Comparison of ENCODE assay signal across 32 mouse cellular contexts in the genomic region with DNA sequence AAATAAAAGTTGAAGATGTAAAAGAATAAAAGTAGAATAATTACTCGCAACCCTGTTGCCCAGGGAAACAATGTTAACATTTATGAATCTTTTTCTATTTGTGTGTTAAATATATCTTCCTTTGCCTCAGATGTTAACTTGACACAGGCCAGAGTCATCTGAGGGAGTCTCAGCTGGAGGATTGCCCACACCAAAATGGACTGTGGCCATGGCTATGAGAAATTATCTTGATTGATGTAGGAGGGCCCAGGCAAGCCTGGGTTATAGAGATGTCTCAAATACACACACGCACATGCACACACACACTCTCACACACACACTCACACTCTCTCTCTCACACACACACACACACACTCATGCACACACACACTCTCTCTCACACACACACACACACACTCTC.
DNase-seq lines count a peak whose midpoint lies in the region; ATAC-seq and TF ChIP-seq lines count a peak whose summit lies in the region.
"Had no signal": no experiment of that assay in that cellular context is flagged by ENCODE, and none has a peak within 500 bp of the region (broad histone marks: within the 10 kb centered on the region; RNA-seq: fewer than 3 reads in every experiment).

No protein-coding gene starts in this region.

- no peak for TF ChIP-seq CTCF in kidney, adult 2 months (conservative IDR thresholded peaks at IDR 0.05; ENCODE audit: insufficient read depth, insufficient read length, low read depth, low read length)
- no peak for TF ChIP-seq CTCF in gastrocnemius, adult 2 months (IDR thresholded peaks at IDR 0.05)

- no peaks in the 10 kb centered on the region for H3K9me3 ChIP-seq in intestine, embryonic 15.5 days
- H3K9me3 ChIP-seq: embryonic facial prominence, embryonic 10.5 days; embryonic facial prominence, embryonic 15.5 days; heart, embryonic 10.5 days; heart, embryonic 15.5 days; limb, embryonic 10.5 days; limb, embryonic 15.5 days; liver, embryonic 13.5 days; megakaryocyte, embryonic 14.5 days; midbrain, embryonic 12.5 days; neural tube, embryonic 13.5 days had no signal

- H3K36me3 ChIP-seq in kidney, adult 2 months (ENCODE audit: control insufficient read depth, insufficient read depth, low read length): no peaks in the 10 kb centered on the region
- no peaks in the 10 kb centered on the region for H3K36me3 ChIP-seq in intestine, embryonic 15.5 days
- H3K36me3 ChIP-seq: embryonic facial prominence, embryonic 10.5 days; embryonic facial prominence, embryonic 15.5 days; heart, embryonic 10.5 days; heart, embryonic 15.5 days; limb, embryonic 10.5 days; limb, embryonic 15.5 days; liver, embryonic 13.5 days; midbrain, embryonic 12.5 days; neural tube, embryonic 13.5 days had no signal

- H3K4me2 ChIP-seq in intestine, embryonic 15.5 days (replicated peaks): no peak overlapping the region
- H3K4me2 ChIP-seq: embryonic facial prominence, embryonic 15.5 days; heart, embryonic 15.5 days; limb, embryonic 15.5 days; liver, embryonic 13.5 days; midbrain, embryonic 12.5 days; neural tube, embryonic 13.5 days had no signal

- ATAC-seq in intestine, embryonic 15.5 days: peak; percentile 29; the same call in 1 of the 2 replicates
- ATAC-seq: forebrain, embryonic 14.5 days; hindbrain, embryonic 16.5 days; lung, postnatal 0 days; Patski had no signal

- intact Hi-C loops in gastrocnemius, adult 2 months (cut with DNase I): no loop called here

- no peak overlapping the region for H3K9ac ChIP-seq in intestine, embryonic 15.5 days
- H3K9ac ChIP-seq: embryonic facial prominence, embryonic 15.5 days; heart, embryonic 15.5 days; limb, embryonic 15.5 days; liver, embryonic 13.5 days; midbrain, embryonic 12.5 days; neural tube, embryonic 13.5 days had no signal

- DNase-seq in kidney, postnatal 4 days: peak; percentile 48 to 58
- no peak for DNase-seq in kidney, adult 2 months
- DNase-seq in adrenal gland, postnatal 10 days: peak; percentile 60
- no peak for DNase-seq in gastrocnemius, adult 2 months
- DNase-seq in urinary bladder, adult 18-20 months (ENCODE audit: low spot score in 2 of 2): no peak
- DNase-seq: B cell, adult 2 months; cerebellum, adult 8-10 months; cerebellum, postnatal 25 days; gastrocnemius, postnatal 25 days; heart, adult 11 months; kidney, adult 18-20 months; layer of hippocampus, adult 9-11 months; liver, embryonic 13.5 days; lung, adult 18-20 months; lung, postnatal 4 days; thymus, adult 2 months; thymus, postnatal 4 days had no signal

- no peaks in the 10 kb centered on the region for H3K4me1 ChIP-seq in kidney, adult 2 months (ENCODE audit: control insufficient read depth, insufficient read depth, low read length)
- no peaks in the 10 kb centered on the region for H3K4me1 ChIP-seq in intestine, embryonic 15.5 days (replicated peaks)
- H3K4me1 ChIP-seq: embryonic facial prominence, embryonic 15.5 days; midbrain, embryonic 12.5 days; neural tube, embryonic 13.5 days had no signal

- 81% methylated on average over 2 of the region's 2 CpGs for WGBS in kidney, adult 2 months
- 62% methylated on average over 2 of the region's 2 CpGs for WGBS in intestine, embryonic 15.5 days

- TF ChIP-seq POLR2A in kidney, adult 2 months (IDR thresholded peaks at IDR 0.05; ENCODE audit: low read depth, low read length): no peak

- H3K4me3 ChIP-seq in kidney, adult 2 months (ENCODE audit: insufficient read depth, low read depth, low read length): no peak overlapping the region
- no peak overlapping the region for H3K4me3 ChIP-seq in intestine, embryonic 15.5 days (replicated peaks)
- no peak overlapping the region for H3K4me3 ChIP-seq in gastrocnemius, adult 2 months
- H3K4me3 ChIP-seq: embryonic facial prominence, embryonic 10.5 days; embryonic facial prominence, embryonic 15.5 days; heart, embryonic 10.5 days; heart, embryonic 15.5 days; limb, embryonic 10.5 days; limb, embryonic 15.5 days; liver, embryonic 13.5 days; megakaryocyte, embryonic 14.5 days; midbrain, embryonic 12.5 days; neural tube, embryonic 13.5 days had no signal

- H3K27ac ChIP-seq in kidney, adult 2 months (ENCODE audit: insufficient read depth, low read depth, low read length): no peak overlapping the region
- peak overlapping the region; percentile 5; the same call in 1 of the 2 replicates for H3K27ac ChIP-seq in intestine, embryonic 15.5 days
- no peak overlapping the region for H3K27ac ChIP-seq in gastrocnemius, adult 2 months
- H3K27ac ChIP-seq: embryonic facial prominence, embryonic 10.5 days; embryonic facial prominence, embryonic 15.5 days; heart, embryonic 10.5 days; heart, embryonic 15.5 days; limb, embryonic 10.5 days; limb, embryonic 15.5 days; liver, embryonic 13.5 days; midbrain, embryonic 12.5 days; neural tube, embryonic 13.5 days had no signal

- no peaks in the 10 kb centered on the region for H3K27me3 ChIP-seq in kidney, adult 2 months (replicated peaks; ENCODE audit: control insufficient read depth, insufficient read depth, low read length)
- H3K27me3 ChIP-seq in intestine, embryonic 15.5 days (replicated peaks): no peaks in the 10 kb centered on the region
- H3K27me3 ChIP-seq: CH12.LX; embryonic facial prominence, embryonic 15.5 days; heart, embryonic 15.5 days; limb, embryonic 15.5 days; liver, embryonic 13.5 days; megakaryocyte, embryonic 14.5 days; midbrain, embryonic 12.5 days; neural tube, embryonic 13.5 days; Patski had no signal

Comparison
In these comparisons a context has a peak if more than half of its experiments do, and no peak if none do; other contexts are left out.
1. DNase-seq: peak in kidney, postnatal 4 days (2 of 2) and adrenal gland, postnatal 10 days (single experiment); none in kidney, adult 2 months (single experiment), gastrocnemius, adult 2 months (single experiment) and urinary bladder, adult 18-20 months (0 of 2).